Mouse (Mus musculus) urinary bladder, adult 18-20 months (tissue): Measurements from ENCODE around the gene Hist1h3a.
"Not testable (repeated sequence)": the region's sequence is repeated elsewhere in the genome, so short reads cannot be mapped to it uniquely, and the experiment has no call there.

Experiments used
- DNase-seq, 2 experiments: peaks; one replicate each; pipeline ENCODE4 v3.0.0; 2022; ENCODE audit warnings: low spot score in 2 of 2, mixed read lengths in 2 of 2

Gene Hist1h3a

DNA sequence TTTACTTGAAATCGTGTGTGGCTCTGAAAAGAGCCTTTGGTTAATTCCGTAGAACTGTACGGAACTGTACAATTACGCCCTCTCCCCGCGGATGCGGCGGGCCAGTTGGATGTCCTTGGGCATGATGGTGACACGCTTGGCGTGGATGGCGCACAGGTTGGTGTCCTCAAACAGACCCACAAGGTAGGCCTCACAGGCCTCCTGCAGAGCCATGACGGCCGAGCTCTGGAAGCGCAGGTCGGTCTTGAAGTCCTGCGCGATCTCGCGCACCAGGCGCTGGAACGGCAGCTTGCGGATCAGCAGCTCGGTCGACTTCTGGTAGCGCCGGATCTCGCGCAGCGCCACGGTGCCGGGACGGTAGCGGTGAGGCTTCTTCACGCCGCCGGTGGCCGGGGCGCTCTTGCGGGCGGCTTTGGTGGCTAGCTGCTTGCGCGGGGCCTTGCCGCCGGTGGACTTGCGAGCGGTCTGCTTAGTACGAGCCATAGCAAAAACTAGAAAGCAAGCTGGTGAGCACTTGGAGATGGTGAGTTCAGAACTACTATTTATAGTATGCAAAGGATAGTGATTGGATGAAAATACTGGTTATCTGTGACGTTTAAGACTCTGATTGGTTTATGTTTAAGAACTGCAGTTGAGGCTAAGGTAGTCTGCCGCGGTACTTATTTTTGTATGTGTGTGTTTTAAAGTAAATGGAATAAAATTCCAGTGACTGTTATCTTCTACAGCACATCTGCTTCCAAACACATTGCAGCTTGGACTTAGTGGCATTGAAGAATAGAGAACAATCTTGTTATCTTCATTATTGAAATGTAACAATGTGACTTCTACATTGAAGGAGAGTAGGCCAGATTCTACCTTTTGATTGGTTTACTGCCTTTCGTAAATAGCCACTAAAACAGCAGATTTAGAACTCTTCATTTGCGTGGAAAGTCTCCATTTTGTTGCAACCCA, at the start of gene Hist1h3a:
Gene Hist1h3a, minus strand, starts transcription at position 516 of the 951 bp plus-strand sequence.
- DNase-seq = peak; percentile 27 to 52

DNA sequence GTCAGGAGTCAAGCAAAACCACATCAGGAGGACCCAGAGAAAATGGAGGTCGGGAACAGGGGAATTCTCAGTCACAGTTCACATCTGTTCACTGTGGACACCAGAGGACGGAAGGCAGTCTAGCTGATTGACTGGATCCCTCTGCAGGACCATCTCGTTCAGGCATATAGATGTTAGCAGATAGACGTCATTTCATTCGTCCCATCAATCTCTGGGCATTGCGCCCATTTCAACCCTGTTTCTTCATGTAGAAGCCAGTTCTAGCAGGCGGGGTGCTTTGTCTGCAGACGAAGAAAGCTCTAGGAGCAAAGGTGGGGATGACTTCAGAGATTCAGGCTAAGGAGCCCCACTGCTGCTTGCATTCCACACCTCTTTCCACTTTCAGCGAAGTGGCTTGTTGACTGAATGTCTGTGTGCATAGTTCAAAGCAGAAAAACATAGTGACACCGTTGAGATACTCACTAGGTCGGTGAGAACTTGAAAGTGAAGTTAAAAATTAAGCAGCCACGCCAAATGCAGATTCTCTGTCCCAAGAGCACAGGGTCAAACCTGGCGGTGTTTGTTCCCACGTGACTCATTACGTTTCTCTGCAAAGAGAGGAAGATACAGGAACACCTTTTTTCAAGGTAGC, 44.4 kb upstream of the Hist1h3a start, which contains the start of gene Slc17a2:
Gene Slc17a2, plus strand, starts transcription at position 572 of the 631 bp plus-strand sequence.
- DNase-seq = no peak

DNA sequence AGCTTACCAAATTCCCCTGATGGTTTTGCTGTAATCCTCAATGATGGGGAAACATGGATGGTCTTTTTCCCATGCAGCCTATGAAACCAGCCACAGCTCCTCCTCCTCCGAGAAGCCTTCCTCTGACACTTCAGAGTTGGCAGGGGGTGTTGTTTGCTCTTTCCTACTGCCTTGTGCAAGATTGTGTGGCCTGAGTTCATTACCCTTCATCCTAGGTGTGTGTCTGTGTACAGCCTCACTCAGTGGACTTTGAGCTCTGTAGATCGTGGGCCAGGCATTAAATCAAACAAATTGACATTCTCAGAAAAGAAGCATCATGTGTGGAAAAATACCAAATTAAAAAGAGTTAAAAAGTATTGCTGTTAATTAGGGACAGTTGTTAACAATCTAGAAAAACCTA, 42.3 kb upstream of the Hist1h3a start:
- no peak for DNase-seq

DNA sequence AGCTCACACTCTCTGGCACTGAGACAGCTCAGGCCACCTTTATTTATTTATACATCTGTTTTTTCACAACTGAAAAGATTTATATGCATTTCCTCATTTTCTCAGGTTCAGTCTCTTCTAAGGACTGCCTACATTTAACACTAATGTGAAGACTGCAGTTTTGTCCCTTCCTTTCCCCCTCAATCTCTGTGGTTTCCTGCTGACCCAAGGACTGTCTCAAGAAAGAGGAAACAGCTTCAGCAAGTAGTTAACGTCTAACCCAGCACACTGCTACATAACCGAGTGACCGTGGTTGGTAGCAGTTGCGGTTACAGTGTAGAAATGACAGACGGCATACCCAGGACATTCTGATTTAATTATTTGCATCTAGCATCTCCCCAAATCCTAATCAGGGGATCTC, 37.2 kb upstream of the Hist1h3a start:
- DNase-seq = no peak

DNA sequence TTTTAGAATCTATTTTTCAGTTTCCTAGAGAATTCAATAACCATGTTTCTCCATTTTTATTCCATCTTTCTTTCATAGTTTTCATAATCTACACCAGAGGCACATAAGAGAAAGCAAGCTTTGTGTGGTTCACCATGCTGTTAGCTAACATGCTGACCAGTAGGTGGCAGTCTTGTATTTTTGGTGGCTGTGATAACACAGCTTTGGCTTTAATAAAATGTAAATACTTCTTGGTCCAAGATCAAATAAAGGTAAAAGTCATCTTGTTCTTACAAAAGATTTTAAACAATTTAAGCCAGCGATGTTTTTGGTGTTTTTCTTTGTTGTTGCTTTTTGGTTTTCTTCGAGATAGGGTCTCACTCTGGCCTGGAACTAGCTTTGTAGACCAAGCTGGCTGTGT, 30.3 kb upstream of the Hist1h3a start:
- DNase-seq = peak in 1 of 2 experiments; percentile 6

DNA sequence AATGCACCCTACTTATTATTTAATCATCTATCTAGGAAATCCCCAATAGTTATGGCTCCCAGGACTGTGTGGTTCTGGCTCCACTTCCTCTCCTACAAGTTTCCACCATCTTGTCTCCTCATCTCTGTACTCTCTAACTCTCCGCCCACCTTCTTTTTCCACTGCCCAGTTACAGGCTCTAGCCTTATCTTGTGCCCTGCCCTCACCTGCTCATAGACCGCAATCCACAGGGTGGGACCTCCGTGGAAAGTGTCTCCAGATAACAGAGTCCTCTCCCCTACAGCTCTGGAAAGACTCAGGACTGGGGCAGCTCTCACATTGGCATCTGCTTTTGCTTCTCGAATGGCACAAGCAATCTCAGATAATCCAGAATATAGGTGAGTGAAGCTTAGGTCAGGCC, 16.8 kb upstream of the Hist1h3a start:
- no peak for DNase-seq

DNA sequence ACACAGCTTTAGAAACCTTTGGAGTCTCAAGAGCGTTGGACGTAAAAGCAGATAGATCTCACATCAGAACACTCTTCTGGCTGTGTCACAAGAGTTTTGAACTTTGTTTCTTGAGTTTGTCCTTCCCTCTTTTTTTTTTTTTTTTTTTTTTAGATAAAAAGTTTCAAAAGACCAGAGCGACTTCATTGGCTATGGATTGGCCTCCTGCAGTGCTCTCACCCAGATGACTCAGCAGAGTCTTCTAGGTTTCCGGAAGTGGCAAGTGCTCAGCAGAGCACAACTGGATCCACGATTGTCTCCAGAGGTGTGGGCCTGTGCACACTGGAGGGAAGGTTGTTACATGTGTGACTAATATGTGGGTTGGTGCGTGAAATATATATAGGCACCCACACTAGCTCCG, 16.2 kb upstream of the Hist1h3a start:
- no peak for DNase-seq

DNA sequence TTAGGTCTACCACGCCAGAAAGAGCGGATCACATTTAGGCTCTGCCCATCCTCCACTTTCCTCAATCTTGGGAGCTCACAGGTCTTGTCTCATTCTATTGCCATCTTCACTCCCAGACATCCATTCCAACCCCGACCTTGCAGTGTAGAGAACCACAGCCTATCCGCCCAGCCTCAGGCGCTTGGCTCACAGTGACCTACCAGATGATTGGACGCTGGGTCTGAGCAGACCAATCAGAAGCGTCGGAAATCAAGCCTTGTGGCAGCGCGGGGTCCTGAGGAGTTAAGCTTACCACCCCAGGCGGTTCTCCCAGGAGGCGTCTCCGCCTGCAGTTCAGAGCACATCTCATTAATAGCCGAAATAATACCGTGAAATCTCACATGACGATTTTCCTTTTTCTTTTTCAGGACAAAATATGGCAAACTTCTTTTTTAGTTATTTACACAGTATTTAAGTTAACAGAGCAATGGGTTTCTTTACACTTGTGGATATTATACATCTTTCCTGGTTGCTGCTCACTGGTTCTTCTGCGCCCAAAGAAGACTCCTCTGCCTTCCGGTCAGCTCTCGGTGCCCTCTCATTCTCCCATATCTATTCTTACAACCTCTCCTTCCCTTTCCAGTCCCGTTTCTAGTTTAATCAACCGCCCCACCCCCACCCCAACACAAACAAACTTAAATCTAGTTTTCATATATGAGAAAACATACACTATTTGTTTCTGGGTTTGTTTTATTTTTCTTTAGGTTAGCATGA, 10.6 kb upstream of the Hist1h3a start:
- no peak for DNase-seq

DNA sequence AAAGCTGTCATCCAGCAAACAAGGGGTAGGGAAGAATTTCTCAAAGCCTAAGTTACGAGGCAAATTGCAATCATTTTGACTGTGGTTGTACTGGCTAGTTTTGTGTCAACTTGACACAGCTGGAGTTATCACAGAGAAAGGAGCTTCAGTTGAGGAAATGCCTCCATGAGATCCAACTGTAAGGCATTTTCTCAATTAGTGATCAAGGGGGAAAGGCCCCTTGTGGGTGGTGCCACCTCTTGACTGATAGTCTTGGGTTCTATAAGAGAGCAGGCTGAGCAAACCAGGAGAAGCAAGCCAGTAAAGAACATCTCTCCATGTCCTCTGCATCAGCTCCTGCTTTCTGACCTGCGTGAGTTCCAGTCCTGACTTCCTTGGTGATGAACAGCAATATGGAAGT, 7.4 kb upstream of the Hist1h3a start, which contains the start of gene Trim38:
Gene Trim38, plus strand, starts transcription at position 301 of the 400 bp plus-strand sequence.
- DNase-seq = not testable (repeated sequence)

DNA sequence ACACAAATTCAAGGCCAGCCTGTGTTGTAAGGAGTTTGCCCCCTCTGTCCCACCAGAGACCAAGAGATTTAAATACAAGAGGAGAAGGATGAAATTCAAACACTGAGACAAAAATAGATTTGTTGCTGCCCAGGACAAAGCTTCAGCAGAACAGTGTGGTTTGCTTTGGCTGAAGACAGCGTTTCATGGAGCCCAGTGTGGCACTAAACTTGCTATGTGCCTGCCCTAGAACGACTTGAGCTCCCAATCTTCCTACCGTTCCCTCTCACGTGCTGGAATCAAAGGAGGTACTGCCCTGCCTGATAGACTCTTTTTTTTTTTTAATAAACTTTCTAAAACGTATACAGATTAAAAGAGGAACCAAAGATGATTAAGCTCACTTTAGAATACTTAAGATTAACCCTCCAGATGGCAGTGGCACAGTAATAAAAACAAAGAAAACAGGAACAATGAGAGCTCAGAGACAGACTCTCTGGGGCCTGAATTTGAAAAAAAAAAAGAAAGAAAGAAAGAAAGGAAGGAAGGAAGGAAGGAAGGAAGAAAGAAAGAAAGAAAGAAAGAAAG, 6.7 kb upstream of the Hist1h3a start:
- DNase-seq = no peak

DNA sequence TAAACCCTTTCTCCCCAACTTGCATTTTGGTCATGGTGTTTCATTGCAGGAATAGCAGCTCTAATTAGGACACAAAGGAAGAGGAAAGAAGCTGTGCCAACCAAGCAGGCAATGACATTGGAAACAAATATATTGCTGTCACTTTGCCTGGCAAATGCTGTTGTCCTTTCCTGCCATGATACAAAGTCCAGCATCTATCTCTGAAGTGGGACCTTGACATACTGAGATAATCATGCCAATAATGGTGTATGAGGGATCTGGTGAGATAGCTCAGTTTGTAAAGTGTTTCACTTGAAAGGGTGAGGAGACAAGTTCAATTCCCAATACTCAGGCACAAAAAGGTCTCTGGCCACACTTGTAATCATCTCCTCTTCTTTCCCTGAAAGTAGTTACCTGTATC, 4.6 kb upstream of the Hist1h3a start:
- DNase-seq = no peak

DNA sequence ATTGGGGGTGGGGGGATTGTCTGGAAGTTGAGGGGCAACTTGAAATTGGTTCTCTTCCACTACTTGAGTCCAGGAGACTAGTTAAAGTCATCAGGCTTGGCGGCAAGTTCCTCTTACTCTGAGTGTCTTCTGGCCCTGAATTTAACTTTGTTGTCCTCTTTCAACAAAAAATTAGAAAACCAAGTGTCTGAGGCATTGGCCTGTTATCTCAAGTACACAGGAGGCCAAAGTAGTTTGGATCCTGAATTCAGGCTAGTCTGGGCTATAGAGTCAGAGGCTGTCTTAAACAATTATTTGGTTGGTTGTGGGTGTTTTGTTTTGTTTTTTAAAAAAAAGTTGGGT, 3.0 kb upstream of the Hist1h3a start:
- no peak for DNase-seq

DNA sequence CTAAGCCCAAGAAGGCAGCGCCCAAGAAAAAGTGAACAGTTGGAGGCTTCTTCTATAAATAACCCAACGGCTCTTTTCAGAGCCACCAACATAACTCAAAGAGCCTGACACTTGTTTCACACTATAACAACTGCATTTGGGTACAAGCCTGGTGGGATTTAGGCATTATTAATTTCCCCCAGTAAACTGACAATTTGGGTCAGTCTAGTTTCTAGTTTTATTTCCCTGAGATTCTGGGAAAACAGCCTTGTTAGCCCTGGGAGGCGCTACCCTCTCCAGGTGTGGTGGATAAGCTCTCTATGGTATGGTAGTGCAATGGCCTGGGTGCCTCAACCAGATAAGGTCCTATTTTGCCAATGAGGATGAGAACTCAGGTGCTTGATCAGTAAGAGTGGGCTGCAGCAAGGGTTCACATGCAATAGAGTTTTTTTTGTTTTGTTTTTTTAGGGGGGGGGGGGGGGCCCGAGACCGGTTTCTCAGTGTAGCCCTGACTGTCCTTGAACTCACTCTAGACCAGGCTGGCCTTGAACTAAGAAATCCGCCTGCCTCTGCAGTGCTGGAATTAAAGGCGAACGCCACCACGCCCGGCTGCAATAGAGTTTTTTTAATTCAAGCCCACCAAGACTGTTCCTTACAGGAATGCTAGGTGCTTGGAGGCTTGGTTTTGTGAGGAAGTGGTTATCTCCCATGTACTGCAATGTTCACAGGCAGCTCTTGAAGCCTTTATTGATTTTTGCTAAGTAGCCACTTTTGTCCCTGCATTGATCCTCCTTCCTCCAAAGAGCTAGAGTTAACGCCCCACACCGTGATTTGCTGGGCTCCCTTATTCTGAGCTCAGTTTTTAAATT, 2.4 kb upstream of the Hist1h3a start:
- DNase-seq = no peak

DNA sequence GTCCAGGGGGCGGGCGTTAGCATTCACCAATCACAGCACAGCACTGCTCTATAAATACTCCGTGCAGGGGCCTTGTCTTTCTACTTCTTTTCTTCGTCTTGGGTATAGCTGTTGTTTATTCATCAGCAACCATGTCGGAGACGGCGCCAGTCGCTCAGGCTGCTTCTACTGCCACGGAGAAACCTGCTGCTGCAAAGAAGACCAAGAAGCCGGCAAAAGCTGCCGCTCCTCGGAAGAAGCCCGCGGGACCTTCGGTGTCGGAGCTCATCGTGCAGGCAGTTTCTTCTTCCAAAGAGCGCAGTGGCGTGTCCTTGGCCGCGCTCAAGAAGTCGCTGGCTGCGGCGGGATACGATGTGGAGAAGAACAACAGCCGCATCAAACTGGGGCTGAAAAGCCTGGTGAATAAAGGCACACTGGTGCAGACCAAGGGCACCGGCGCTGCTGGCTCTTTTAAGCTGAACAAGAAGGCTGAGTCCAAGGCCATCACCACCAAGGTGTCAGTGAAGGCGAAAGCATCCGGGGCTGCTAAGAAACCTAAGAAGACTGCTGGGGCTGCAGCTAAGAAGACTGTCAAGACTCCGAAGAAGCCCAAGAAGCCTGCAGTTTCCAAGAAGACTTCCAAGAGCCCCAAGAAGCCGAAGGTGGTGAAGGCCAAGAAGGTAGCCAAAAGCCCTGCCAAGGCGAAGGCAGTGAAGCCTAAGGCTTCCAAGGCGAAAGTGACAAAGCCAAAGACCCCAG, 1.6 kb upstream of the Hist1h3a start, which contains the start of gene Hist1h1a:
Gene Hist1h1a, plus strand, starts transcription at position 81 of the 738 bp plus-strand sequence.
- DNase-seq = peak; percentile 68 to 73

DNA sequence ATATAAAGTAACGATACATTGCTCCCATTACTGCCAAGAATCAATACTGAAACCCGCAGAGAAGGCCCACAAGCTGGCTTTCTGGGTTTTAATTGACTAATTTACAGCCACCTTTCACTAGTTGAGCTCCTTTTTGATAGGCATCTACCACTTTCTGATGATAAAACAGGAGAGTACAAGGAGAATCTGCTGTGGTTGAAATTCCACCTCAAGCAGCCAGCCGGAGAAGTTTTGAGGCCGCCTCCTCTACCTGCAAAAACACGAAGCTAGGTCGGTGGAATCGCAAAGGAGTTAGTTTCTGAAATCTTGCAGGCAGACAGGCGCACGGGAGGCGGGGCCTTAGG, 1.0 kb upstream of the Hist1h3a start:
- DNase-seq = no peak

DNA sequence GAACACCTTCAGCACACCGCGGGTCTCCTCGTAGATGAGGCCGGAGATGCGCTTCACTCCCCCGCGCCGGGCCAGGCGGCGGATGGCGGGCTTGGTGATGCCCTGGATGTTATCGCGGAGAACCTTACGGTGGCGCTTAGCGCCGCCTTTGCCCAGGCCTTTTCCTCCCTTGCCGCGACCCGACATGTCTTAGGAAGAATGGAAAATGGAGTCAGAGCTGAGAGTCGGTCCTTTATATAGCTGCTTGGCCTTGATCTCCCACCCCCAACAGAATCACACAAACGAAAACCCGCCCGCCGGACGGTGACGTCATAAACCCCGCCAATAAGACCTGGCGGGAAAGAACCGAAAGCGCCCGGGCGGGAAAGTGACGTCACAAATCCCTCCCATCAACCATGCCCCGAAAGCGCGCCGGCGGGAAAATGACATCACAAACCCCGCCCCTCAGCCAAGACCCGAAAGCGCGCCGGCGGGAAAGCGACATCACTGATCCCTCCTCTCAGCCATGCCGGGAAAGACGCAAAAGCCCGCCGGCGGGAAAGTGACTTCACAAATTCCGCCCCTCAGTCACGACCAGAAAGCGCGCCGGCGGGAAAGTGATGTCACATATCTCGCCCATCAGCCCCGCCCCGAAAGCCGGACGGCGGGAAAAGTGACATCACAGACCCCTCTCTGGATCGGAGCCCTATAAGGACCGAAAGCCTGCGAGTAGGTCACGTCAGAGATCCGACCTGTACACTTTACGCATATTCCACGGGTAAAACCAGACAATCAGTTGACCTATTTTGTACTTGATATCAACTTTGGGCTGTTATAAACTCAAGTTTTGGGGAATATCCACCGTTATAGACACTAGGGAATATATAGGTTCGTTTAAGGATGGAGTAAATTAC, 968 bp downstream of the Hist1h3a start, which contains the start of gene Hist1h4a:
Gene Hist1h4a, minus strand, starts transcription at position 259 of the 893 bp plus-strand sequence.
- DNase-seq = peak; percentile 90 to 98

DNA sequence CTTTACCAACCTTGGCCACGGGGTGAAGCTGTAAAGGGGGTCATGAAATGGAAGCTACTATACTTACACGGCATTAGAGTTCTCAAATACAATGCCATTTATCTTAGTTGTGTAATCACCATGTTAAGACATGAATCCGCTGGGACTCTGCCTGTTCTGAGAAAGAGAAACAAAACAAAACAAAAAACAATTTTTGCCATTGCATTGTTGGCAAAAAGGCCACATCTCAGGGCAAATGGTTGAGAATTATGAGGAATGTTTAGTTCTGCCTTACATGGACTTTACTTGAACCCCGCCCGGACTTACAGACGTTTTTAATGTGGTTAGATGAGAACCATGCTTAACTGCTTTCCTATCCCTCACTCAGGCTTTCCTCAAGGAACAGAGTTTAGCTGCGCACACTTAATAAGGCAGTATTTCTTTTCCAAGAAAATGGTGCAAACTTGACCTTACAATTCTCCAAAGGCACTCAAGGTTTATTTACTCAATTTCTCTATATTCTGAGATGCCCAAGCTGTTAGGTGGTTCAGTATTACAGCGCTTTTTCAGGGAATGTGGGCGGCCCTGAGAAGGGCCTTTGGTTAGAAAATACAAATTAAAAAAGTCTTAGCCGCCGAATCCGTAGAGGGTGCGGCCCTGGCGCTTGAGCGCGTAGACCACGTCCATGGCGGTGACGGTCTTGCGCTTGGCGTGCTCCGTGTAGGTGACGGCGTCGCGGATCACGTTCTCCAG, 1.8 kb downstream of the Hist1h3a start:
- DNase-seq = no peak

DNA sequence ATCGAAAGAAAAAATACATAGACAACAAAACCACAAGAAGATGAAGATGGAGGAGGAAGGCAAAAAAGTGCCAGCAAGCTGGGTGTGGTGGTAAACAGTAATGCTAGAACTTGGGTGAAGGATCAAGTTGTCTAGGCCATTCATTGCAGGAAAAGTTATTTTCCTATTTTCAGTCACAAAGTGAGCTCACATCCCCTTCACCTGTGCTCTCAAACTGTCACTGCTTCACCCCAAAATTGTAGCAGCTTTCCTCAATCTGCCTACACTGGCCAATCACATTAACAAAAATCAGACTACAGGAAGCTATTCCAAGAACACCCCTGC, 2.3 kb downstream of the Hist1h3a start:
- no peak for DNase-seq
